Mouse (Mus musculus) heart, postnatal 36 days (tissue): Measurements from ENCODE around the gene Col4a4. TPM values are rescaled to one million over a fixed set of nuclear protein-coding genes. Genes with fewer than 3 reads are reported as not detected.

Source experiments
- DNase-seq, 2 experiments: peaks; one replicate each; pipeline ENCODE4 v3.0.0; 2021 to 2022
- intact Hi-C: fragments of 180-260 bp; cut with DNase I; formaldehyde crosslinking; loops from one replicate; pipeline ENCODE4 v1.15.1; 2025
- total RNA-seq, 2 experiments: library from RNA; stranded (reverse); gene quantifications; 2 replicates each; pipeline ENCODE4 v1.2.3; 2021

The Col4a4 gene
- total RNA-seq, 2 experiments from 2014 or later: 7.0 to 8.5 TPM

GRCm38 (mm10) chr1:82433649-82434005 is 153.0 kb downstream of the Col4a4 start:
- DNase-seq: no peak
- intact Hi-C loops: loop anchor here (1.0 to 5.0 kb wide), 4 partner anchors 116 to 1119 kb away; partner anchors contain the start of gene Rhbdd1

GRCm38 (mm10) chr1:82432919-82433648 is 153.6 kb downstream of the Col4a4 start:
- DNase-seq: peak; percentile 52 to 60
- intact Hi-C loops: loop anchor here (1.0 to 5.0 kb wide), 4 partner anchors 116 to 1119 kb away; partner anchors contain the start of gene Rhbdd1

- DNase-seq: no peak
- intact Hi-C loops: no loop called here
Measured at GRCm38 (mm10) chr1:82429061-82429460, 157.6 kb downstream of the Col4a4 start.

GRCm38 (mm10) chr1:82427729-82428128 is 158.9 kb downstream of the Col4a4 start:
- intact Hi-C loops: no loop called here

GRCm38 (mm10) chr1:82415641-82416040 is 171.0 kb downstream of the Col4a4 start:
- intact Hi-C loops: no loop called here
- DNase-seq: no peak

More at GRCm38 (mm10) chr1:82427729-82428128, 158.9 kb downstream of the Col4a4 start:
- no peak for DNase-seq

- intact Hi-C loops: no loop called here
- no peak for DNase-seq
Measured at GRCm38 (mm10) chr1:82414434-82415045, 172.1 kb downstream of the Col4a4 start.

- intact Hi-C loops: no loop called here
- no peak for DNase-seq
Measured at GRCm38 (mm10) chr1:82412085-82412484, 174.6 kb downstream of the Col4a4 start.

- DNase-seq: no peak
Measured at GRCm38 (mm10) chr1:82411521-82411920, 175.1 kb downstream of the Col4a4 start.

GRCm38 (mm10) chr1:82410548-82410947 is 176.1 kb downstream of the Col4a4 start:
- intact Hi-C loops: no loop called here
- no peak for DNase-seq

More at GRCm38 (mm10) chr1:82411521-82411920, 175.1 kb downstream of the Col4a4 start:
- intact Hi-C loops: no loop called here

GRCm38 (mm10) chr1:82409271-82409670 is 177.4 kb downstream of the Col4a4 start:
- intact Hi-C loops: no loop called here

GRCm38 (mm10) chr1:82407786-82408185 is 178.9 kb downstream of the Col4a4 start:
- intact Hi-C loops: no loop called here
- no peak for DNase-seq

More at GRCm38 (mm10) chr1:82409271-82409670, 177.4 kb downstream of the Col4a4 start:
- no peak for DNase-seq

Other genes starting within 250 kb of the Col4a4 start
- gene Col4a3, start 72 bp upstream of the Col4a4 start, total RNA-seq: 1 to 10 TPM; 2.8 to 3.5 TPM
- 100 to 1,000 TPM; 172 to 180 TPM for gene Mff, start 138.0 kb upstream of the Col4a4 start, total RNA-seq
- not detected for gene Tm4sf20, start 181.6 kb upstream of the Col4a4 start, total RNA-seq
- not detected for gene Gm47791, start 184.4 kb upstream of the Col4a4 start, total RNA-seq